Mouse (Mus musculus) inflammation-experienced regulatory T-cells, adult 16 weeks (primary cell): ENCODE data around the gene Ces2c. TPM values are rescaled to one million over a fixed set of nuclear protein-coding genes. Genes with fewer than 3 reads are reported as not detected.

ENCODE experiments used
- polyA plus RNA-seq: library from polyadenylated mRNA; unstranded; fragments of 100-300 nt; shearing (Covaris generic); gene quantifications from one replicate; pipeline ENCODE4 v1.2.1, GENCODE M21; 2017

Gene Ces2c
- 53.5 TPM for polyA plus RNA-seq

DNA sequence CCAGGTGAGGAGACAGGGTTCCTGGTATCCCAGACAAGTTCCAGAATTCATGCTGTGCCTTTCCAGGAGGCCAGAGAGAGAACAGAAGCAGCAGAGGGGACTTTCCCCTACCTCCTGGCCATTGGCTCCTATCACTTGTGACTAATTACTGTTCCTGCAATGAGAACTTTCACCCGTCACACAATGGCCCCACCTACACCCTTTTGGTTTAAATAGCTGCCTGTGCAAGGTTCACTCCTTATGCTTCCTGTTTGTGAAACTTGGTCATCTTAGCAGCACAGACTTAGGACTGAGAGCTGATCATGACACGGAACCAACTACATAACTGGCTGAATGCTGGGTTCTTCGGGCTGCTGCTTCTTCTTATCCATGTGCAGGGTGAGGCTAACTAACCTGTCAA lies at the start of gene Ces2c:
Gene Ces2c (plus strand): TSS at position 238 of the 400 bp plus-strand sequence.

DNA sequence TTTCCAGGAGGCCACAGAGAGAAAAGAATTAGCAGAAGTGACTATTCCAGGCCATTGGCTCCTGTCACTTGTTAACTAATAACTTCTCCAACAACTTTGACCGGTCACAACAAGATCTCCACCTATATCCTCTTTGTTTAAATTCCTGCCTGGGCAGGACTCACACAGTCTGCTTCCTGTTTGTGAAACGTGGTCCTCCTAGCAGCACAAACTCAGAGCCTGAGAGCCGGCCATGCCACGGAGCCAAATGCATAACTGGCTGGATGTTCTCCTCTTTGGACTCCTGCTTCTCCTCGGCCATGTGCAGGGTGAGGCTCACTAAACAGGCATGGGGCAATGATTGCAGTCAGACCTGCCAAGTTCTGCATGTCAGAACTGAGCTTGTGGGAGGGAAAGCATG lies 15.4 kb upstream of the Ces2c start, which contains the start of gene Ces2b:
Gene Ces2b (plus strand): TSS at position 133 of the 400 bp plus-strand sequence.

Other genes starting within 250 kb of the Ces2c start
- gene Cdh16, start 222.7 kb upstream of the Ces2c start, polyA plus RNA-seq = not detected
- 48.3 TPM for gene Rrad, start 215.7 kb upstream of the Ces2c start, polyA plus RNA-seq
- 147 TPM for gene Ciao2b, start 205.1 kb upstream of the Ces2c start, polyA plus RNA-seq
- gene Ces2a, start 113.1 kb upstream of the Ces2c start, polyA plus RNA-seq = 0.30 TPM
- gene Ces2b, start 15.5 kb upstream of the Ces2c start, polyA plus RNA-seq = 0.27 TPM
- not detected for gene Ces2e, start 79.2 kb downstream of the Ces2c start, polyA plus RNA-seq
- gene Ces2f, start 100.3 kb downstream of the Ces2c start, polyA plus RNA-seq = not detected
- not detected for gene Ces2g, start 114.7 kb downstream of the Ces2c start, polyA plus RNA-seq
- not detected for gene Ces2h, start 153.8 kb downstream of the Ces2c start, polyA plus RNA-seq
- not detected for gene Ces3a, start 201.5 kb downstream of the Ces2c start, polyA plus RNA-seq
- not detected for gene Ces3b, start 236.7 kb downstream of the Ces2c start, polyA plus RNA-seq